Mouse (Mus musculus): ENCODE data around the gene Nog. TPM values are rescaled to one million over a fixed set of nuclear protein-coding genes. Genes with fewer than 3 reads are reported as not detected.

Nog gene
- 10 to 100 TPM; 15.6 to 17.1 TPM for total RNA-seq (2021)
- long read RNA-seq, experiment 1, transcript Nog-201 (1 exons, 1,695 nt) = major isoform, 17 of 17 reads
- long read RNA-seq, experiment 1, partial matches to known transcripts = 0 of 17 reads
- long read RNA-seq, experiment 1, other reads (novel, unspliced or antisense) = 0 of 17 reads
- long read RNA-seq, experiment 2, transcript Nog-201 (1 exons, 1,695 nt) = major isoform, 21 of 21 reads
- long read RNA-seq, experiment 2, partial matches to known transcripts = 0 of 21 reads
- long read RNA-seq, experiment 2, other reads (novel, unspliced or antisense) = 0 of 21 reads

DNA sequence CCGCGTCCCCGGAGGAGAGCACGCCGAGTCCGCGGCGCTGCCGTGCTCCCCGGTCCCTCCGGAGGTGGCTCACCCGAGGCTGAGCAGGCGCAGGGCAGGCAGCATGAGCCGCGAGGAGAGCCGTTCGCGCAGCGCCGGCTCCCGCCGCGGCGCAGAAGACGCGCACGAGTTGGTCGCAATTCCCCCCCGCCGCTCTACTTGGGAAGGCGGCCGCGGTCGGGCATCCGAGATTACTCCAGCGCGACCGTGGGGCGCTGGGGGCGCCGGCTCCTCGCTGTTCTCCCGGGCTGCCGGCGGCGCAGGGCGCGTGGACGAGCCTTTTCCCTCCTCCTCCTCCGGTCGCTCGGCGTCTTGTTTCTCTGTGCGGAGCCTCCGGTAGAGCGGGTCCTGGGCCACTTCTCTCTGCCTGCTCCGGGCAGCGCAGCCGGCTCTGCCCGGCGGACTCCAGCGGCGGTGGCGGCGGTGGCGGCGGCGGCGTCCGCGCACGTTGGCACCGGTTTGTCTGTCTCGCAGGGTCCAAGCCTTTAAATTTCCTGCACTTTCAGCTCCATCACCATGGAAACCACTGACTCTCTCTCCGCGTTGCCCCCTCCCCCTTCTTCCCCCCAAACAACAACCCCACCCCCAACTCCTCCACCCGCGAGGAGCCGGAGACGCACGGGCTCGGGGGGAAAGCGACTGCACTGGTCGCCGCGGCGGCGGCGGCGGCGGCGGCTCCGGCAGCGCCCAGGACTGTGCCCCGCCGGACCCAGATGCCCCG lies at the start of gene Nog:
Nog (minus strand) TSS at position 277 of the 760 bp plus-strand sequence.
- intact Hi-C loops (cut with DNase I) = loop anchor here (2.0 to 10.0 kb wide), 4 partner anchors 59 to 623 kb away; no protein-coding TSS in a partner anchor
- DNase-seq (ENCODE audit: low spot score in 2 of 2) = peak; percentile 69

DNA sequence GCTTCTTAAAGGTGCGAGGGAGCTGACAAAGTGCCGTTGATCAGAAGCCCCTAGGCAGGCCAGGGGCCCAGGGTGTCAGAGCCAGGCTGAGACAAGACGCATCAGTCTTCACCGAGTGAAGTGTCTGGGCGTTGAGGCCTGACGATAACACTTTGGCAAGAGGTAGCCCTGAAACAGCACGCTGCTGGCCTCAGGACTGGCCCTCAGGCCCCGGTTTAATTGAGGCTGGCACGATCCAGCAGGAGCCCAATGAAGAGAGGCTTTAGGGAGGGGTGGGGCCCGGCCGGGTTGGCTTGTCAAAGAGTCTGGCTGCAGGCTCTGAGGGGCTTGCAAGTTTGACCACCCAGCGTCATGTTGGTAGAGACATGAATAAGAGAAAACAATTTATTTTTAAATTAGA lies 38.1 kb upstream of the Nog start:
- intact Hi-C loops (cut with DNase I) = no loop called here
- no peak for DNase-seq (ENCODE audit: low spot score in 2 of 2)

- no peak for DNase-seq (ENCODE audit: low spot score in 2 of 2)
- intact Hi-C loops (cut with DNase I) = no loop called here
These were observed 37.7 kb upstream of the Nog start for GRCm38 (mm10) chr11:89339783-89340182.

DNA sequence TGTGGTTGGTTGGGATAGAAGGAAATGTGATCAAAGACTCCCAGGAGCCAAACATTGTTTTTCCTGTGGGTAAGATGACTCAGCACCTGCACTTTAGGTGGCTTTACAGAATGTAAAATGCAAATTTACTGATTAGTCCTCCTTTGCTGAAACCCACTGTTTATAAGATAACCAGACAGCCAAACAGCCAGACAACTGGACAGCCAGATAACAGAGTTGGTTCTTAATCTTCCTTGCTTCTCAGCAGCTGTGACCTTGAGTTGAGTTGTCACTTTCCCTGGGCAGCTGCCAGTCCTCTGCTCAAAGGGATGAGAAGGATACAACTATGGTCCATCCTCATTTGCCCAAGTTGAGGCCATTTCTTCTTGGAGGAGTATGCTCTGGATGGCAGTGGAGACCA lies 35.8 kb upstream of the Nog start:
- intact Hi-C loops (cut with DNase I) = no loop called here
- DNase-seq (ENCODE audit: low spot score in 2 of 2) = no peak

- intact Hi-C loops (cut with DNase I) = no loop called here
- DNase-seq (ENCODE audit: low spot score in 2 of 2) = no peak
These were observed 25.2 kb upstream of the Nog start for GRCm38 (mm10) chr11:89327089-89327881.

GRCm38 (mm10) chr11:89321775-89322174 lies 19.6 kb upstream of the Nog start:
- intact Hi-C loops (cut with DNase I) = no loop called here
- DNase-seq (ENCODE audit: low spot score in 2 of 2) = no peak

DNA sequence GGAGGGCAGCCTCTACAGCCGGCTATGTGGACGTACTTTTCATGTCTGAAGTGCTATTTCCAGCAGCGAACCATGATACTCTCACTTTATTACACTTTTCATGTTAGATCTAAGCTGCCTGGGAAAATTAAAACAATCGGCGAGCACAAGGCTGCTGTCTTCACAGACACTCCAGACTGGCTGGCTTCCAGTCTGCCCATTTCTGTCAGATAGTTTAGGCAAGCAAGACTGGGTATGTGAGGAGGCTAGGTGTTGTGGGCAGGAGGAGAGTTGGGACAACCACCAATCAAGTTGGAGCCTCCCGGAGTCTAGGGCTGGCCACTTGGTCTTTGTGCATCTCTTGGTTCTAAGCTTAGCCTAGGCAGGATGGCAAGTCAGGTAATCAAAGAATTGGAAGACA lies 17.5 kb upstream of the Nog start:
- DNase-seq (ENCODE audit: low spot score in 2 of 2) = no peak
- intact Hi-C loops (cut with DNase I) = no loop called here

- no peak for DNase-seq (ENCODE audit: low spot score in 2 of 2)
- intact Hi-C loops (cut with DNase I) = no loop called here
These were observed 16.2 kb upstream of the Nog start for GRCm38 (mm10) chr11:89318324-89318723.

GRCm38 (mm10) chr11:89317757-89318156 lies 15.6 kb upstream of the Nog start:
- intact Hi-C loops (cut with DNase I) = no loop called here
- DNase-seq (ENCODE audit: low spot score in 2 of 2) = no peak

DNA sequence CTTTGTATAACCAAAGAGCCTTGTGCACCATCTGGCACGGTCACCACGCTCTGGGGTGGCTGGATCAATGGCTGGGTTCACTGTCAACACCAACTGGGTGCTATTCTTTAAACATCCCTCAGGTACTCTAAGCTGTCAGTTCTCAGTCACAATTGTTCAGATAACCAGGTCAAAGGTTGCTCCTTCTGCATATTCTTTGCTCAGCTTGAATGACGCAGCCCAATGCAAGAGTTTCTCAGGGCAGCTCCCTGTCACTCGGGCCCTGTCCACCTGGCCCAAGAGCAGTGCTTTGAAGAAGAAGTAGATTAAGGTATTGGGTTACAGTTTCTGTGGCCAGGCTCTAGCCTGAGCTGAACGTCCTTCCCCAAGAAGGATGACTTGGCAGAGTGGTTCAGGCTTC lies 12.2 kb upstream of the Nog start:
- intact Hi-C loops (cut with DNase I) = no loop called here
- no peak for DNase-seq (ENCODE audit: low spot score in 2 of 2)

- intact Hi-C loops (cut with DNase I) = no loop called here
- DNase-seq (ENCODE audit: low spot score in 2 of 2) = no peak
These were observed 10.2 kb upstream of the Nog start for GRCm38 (mm10) chr11:89312378-89312777.

- DNase-seq (ENCODE audit: low spot score in 2 of 2) = no peak
- intact Hi-C loops (cut with DNase I) = no loop called here
These were observed 8.1 kb upstream of the Nog start for GRCm38 (mm10) chr11:89310217-89310616.

- intact Hi-C loops (cut with DNase I) = loop anchor here (2.0 to 10.0 kb wide), 4 partner anchors 61 to 621 kb away; no protein-coding TSS in a partner anchor
- peak; percentile 88 to 92 for DNase-seq (ENCODE audit: low spot score in 2 of 2)
These were observed 1.3 kb upstream of the Nog start for GRCm38 (mm10) chr11:89303421-89303820.

GRCm38 (mm10) chr11:89302816-89303180 lies 666 bp upstream of the Nog start:
- DNase-seq (ENCODE audit: low spot score in 2 of 2) = peak; percentile 72 to 80
- intact Hi-C loops (cut with DNase I) = loop anchor here (2.0 to 10.0 kb wide), 4 partner anchors 60 to 622 kb away; no protein-coding TSS in a partner anchor

DNA sequence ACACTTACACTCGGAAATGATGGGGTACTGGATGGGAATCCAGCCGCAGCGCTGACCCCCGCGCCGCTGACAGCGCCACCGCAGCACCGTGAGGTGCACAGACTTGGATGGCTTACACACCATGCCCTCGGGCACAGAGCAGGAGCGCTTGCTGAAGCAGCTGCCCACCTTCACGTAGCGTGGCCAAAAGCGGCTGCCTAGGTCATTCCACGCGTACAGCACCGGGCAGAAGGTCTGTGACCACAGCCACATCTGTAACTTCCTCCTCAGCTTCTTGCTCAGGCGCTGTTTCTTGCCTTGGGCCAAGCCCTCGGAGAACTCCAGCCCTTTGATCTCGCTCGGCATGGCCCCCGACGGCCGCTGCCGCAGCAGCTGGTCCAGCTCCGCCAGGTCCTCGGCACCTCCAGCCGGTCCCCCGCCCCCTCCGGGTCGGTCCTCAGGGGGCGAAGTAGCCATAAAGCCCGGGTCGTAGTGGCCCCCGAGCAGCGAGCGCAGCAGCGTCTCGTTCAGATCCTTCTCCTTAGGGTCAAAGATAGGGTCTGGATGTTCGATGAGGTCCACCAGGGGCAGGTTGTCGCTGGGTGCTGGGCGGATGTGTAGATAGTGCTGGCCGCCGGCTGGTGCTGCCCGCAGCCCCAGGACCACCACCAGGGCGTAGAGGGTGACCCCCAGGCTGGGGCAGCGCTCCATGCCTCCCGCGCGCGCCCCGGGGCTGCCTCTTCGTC lies 639 bp downstream of the Nog start:
- intact Hi-C loops (cut with DNase I) = loop anchor here (1.0 to 10.0 kb wide), 5 partner anchors 59 to 623 kb away; no protein-coding TSS in a partner anchor
- DNase-seq (ENCODE audit: low spot score in 2 of 2) = peak; percentile 5 to 7

DNA sequence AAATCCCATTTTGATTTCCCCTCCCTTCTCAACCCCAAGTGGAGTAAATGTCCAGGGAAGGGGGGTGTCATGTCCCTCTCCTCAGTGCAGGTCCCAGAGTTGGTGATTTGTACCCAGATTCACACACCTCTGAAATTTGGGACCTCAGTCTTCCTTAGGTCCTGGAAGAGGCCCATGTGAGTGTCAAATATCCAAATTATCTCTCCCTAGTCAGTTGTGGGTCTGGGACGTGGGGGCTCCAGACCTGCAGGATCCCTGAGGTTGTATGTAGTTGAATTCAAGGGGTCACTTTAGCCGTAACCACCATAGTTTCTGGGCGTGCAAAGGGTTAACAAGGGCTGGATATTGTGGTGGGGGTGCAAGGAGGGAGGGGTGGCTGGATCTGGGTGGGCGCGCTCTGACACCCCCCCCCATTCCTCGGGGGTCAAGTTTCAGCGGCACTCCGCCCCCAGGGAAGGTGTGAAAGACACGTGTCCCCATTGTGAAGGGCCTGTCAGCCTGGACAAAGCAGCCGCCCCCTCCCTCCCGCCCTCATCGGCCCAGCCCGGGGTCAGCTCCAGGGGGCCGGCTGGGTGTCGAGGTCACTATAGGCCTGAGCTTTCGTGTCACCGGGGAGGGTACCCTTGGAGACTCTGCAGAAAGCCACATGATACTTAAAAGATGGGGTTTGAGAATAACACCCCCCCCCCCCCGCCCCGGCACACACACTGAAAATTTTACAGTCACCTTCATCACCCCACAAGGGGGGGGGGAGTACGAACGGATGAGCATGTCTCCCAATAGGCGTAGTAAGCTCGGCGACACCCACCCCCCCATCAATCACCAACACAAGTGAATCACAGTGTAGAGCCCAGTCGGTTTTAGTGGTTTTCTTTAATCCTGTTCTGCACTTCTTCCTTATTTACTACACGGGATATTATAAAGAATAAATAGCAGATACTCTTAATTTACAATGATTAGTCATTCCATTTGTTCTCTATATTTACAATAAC lies 2.1 kb downstream of the Nog start:
- no peak for DNase-seq (ENCODE audit: low spot score in 2 of 2)
- intact Hi-C loops (cut with DNase I) = loop anchor here (10.0 kb wide), 2 partner anchors 425 to 625 kb away; no protein-coding TSS in a partner anchor

GRCm38 (mm10) chr11:89299116-89299783 lies 2.9 kb downstream of the Nog start:
- peak in 1 of 2 experiments; percentile 18 for DNase-seq (ENCODE audit: low spot score in 2 of 2)
- intact Hi-C loops (cut with DNase I) = no loop called here
